Mouse (Mus musculus): ENCODE data around the gene Fam131a. TPM values are rescaled to one million over a fixed set of nuclear protein-coding genes. Genes with fewer than 3 reads are reported as not detected.

The Fam131a gene
- total RNA-seq, 2 experiments from 2014 or later, result 319 to 375 TPM

DNA sequence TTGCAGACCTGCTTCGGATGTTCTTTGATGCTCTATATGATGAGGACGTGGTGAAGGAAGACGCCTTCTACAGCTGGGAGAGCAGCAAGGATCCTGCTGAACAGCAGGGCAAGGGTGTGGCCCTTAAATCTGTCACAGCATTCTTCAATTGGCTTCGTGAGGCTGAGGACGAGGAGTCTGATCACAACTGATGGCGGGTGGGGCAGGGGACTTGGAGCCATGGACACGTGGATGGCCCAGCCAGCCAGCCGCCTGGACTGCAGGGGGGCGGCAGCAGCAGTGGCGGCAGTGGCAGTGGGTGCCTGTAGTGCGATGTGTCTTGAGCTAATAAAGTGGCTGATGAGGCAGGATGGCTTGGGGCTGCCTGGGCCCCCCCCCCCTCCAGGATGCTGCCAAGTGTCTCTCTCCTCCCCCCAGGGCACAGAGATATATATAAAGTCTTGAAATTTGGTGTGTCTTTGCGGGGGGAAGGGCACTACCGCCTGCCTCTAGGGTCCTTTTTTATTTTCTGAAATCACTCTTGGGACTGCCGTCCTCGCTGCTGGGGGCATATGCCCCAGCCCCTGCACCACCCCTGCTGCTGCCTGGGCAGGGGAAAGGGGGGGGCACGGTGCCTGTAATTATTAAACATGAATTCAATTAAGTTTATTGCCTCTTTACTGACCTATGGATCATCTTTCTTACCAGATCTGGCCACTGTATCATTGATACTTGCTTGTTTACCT lies 638 bp upstream of the Fam131a start:
- no peak for DNase-seq (ENCODE audit: low spot score in 2 of 2)
- intact Hi-C loops (cut with DNase I), result loop anchor here (2.0 kb wide), 1 partner anchor 14 kb away; no protein-coding TSS in a partner anchor

DNA sequence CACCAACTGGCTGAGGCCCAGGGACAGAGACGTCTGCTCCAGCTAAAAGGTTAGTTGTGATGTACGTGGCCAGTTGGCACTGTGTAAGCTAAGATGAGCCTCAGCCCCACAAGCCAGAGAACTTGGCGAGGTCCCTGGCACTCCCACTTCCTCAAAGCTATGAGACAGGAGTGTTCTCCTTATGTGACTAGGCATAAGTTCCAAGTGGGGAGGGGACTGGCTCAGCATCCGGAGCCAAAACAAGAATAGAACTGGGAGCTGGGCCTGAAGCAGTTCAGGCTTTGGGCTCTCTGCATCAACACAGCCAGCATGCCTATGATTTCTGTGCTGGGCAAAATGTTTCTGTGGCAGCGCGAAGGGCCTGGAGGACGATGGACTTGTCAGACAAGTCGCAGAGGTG lies 1.7 kb downstream of the Fam131a start:
- intact Hi-C loops (cut with DNase I), result loop anchor here (1.0 to 5.0 kb wide), 4 partner anchors 22 to 488 kb away; partner anchors contain the start of genes Clcn2 and Polr2h
- DNase-seq (ENCODE audit: low spot score in 2 of 2), result peak; percentile 73 to 96

DNA sequence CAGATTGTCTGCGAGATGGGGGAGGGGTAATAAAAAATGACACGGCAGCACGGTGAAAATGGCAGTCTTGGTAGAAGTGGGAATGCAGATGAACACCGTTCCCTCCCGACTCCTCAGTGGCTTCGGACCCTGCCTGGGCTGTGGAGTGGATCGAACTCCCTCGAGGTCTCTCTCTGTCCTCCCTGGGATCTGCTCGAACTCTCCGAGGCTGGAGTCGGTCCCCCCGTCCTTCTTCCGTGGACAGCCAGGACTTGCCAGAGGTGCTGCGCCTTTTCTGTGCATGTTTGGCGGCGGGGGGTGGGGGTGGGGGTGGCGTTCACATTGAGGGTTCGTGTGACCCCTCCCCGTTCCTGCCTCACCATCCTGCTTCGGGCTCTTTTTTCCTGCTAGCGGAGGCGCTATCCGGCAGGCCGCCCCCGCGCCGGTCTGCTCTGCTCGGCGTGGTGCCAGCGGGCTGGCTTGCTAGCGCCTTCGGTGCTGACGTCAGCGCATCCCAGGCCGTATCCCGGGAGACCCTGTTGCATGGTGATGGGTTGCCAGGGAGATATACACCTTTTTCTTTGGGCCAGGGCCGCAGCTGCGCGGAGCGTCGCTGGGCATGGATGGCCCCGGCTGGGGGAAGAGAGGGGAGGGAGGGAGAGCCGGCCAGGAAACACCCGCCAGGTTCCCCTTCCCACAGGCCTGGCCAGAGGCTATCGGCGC lies 2.7 kb downstream of the Fam131a start:
- intact Hi-C loops (cut with DNase I), result loop anchor here (1.0 to 5.0 kb wide), 4 partner anchors 21 to 487 kb away; partner anchors contain the start of genes Clcn2 and Polr2h
- peak; percentile 99 for DNase-seq (ENCODE audit: low spot score in 2 of 2)

GRCm38 (mm10) chr16:20699266-20699665 lies 6.2 kb downstream of the Fam131a start:
- no peak for DNase-seq (ENCODE audit: low spot score in 2 of 2)
- intact Hi-C loops (cut with DNase I), result loop anchor here (5.0 kb wide), 1 partner anchor 483 kb away; no protein-coding TSS in a partner anchor

GRCm38 (mm10) chr16:20700036-20700435 lies 7.0 kb downstream of the Fam131a start:
- intact Hi-C loops (cut with DNase I), result no loop called here
- no peak for DNase-seq (ENCODE audit: low spot score in 2 of 2)

DNA sequence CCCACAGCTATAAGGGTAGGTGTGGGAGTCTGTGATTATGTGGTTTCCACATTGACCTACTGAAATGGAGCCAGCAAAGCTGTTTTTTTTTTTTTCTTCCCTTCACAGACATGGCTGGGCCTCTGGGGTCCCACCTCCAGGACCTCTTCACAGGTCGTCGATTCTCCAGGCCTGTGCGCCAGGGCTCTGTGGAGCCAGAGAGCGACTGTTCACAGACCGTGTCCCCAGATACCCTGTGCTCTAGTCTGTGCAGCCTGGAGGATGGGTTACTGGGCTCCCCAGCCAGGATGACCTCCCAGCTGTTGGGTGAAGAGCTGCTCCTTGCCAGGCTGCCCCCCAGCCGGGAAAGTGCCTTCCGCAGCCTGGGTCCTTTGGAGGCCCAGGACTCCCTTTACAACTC lies 8.3 kb downstream of the Fam131a start:
- intact Hi-C loops (cut with DNase I), result no loop called here
- DNase-seq (ENCODE audit: low spot score in 2 of 2), result no peak

GRCm38 (mm10) chr16:20701729-20702521 lies 8.9 kb downstream of the Fam131a start:
- DNase-seq (ENCODE audit: low spot score in 2 of 2), result no peak
- intact Hi-C loops (cut with DNase I), result no loop called here

DNA sequence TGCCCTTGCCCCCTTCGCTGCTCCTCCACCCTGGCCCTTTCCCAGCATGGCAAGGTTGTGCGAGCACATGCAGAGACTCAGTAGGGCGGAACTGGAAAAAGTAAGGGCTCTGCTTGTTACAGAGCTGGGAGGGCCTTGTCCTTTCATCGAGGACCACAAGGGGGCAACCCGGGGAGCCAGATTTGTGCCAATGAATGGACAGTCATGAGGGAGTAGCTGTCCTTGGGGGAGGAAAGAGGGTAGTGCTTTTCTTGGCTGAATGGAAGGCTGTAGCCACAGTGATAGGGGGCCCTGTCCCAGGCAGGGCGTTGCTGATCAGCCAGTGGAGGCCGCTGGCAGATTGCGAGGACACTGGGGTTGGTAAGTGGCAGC lies 9.5 kb downstream of the Fam131a start:
- intact Hi-C loops (cut with DNase I), result no loop called here
- DNase-seq (ENCODE audit: low spot score in 2 of 2), result peak in 1 of 2 experiments; percentile 79

DNA sequence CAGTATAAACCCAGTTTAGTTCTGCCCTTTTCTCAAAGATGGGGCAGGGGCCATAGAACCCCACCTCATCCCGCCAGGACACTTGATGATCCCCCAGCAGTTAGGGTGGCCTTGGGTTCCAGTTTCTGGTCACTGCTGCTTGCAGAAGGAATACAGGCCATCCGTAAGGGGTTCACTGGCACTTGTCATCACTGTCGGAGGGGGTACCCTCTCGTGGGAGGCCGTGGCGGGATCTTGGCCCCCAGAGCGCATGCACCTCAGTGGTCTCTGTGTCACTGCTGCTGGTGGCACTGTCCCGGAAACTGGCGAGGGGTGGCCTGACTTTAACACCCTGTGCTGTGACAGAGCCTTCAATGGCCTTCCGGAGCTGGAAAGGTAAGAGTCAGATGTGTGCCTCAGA lies 10.0 kb downstream of the Fam131a start:
- no peak for DNase-seq (ENCODE audit: low spot score in 2 of 2)

DNA sequence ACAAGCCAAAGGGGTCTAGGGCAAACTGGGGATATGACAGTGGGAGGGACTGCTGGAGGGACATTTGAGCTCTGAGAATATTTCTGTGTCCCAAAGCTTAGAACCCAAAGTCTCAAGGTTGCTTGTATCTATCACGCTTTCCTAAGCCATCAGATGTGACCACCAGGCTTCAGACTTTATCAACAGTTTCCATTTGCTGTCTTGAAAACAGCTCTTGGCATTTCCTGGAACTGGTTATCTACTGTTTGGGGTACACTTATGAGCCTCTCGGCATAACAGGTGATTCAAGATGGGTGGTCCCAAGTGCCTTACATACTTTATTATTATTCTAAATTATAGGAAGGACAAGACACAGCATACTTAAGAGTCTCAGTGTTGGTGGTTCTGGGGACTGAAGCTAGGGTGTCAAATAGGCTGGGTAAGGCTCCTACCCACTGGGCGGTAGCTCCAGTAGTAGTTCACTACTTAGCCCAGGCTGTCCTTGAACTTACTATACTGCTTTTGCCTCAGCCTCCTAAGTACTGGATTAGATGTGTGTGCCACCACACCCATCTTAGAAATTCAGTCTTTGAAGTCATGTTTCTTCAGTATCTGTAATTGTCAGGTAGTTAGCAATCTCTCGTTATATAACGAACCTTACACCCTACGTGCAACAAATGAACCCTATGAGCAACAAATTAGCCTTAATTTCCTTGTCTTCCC lies 10.8 kb downstream of the Fam131a start:
- intact Hi-C loops (cut with DNase I), result no loop called here
- no peak for DNase-seq (ENCODE audit: low spot score in 2 of 2)

More for the DNA sequence above, 10.0 kb downstream of the Fam131a start:
- intact Hi-C loops (cut with DNase I), result no loop called here

GRCm38 (mm10) chr16:20705786-20706185 lies 12.7 kb downstream of the Fam131a start:
- intact Hi-C loops (cut with DNase I), result no loop called here
- DNase-seq (ENCODE audit: low spot score in 2 of 2), result no peak

DNA sequence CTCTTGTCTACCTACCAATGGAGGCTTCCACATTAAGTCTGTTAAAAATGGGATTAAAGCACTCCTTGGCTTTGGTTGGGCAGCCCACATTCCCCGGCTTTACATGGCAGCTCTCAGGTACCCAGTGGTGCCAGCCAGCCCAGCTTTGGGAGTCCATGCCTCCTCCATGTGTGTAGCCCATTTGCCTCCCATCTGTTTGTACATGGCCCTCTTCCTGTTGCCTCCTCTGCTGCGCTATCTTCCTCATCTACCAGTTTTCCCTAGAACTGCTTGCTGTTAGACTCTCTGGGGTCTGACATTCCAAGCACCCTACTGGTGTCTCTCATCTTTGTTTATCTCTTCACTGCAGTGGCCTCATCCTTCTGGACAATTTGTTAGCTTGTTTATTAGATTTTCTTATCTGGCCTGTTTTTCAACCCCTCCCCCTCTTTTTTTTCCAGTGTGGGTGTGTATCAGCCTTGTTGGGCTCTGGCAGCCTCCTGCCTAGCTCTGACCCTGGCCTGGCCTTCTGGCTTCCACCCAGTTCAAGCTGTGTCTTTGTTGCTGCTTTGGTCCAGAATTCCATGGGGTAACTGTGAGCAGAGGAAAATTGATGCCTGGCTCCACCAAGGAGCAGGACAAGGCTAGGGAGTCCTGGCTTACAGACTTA lies 13.5 kb downstream of the Fam131a start:
- intact Hi-C loops (cut with DNase I), result no loop called here
- no peak for DNase-seq (ENCODE audit: low spot score in 2 of 2)

- no peak for DNase-seq (ENCODE audit: low spot score in 2 of 2)
- intact Hi-C loops (cut with DNase I), result no loop called here
These were observed 15.3 kb downstream of the Fam131a start for GRCm38 (mm10) chr16:20708220-20708938.

DNA sequence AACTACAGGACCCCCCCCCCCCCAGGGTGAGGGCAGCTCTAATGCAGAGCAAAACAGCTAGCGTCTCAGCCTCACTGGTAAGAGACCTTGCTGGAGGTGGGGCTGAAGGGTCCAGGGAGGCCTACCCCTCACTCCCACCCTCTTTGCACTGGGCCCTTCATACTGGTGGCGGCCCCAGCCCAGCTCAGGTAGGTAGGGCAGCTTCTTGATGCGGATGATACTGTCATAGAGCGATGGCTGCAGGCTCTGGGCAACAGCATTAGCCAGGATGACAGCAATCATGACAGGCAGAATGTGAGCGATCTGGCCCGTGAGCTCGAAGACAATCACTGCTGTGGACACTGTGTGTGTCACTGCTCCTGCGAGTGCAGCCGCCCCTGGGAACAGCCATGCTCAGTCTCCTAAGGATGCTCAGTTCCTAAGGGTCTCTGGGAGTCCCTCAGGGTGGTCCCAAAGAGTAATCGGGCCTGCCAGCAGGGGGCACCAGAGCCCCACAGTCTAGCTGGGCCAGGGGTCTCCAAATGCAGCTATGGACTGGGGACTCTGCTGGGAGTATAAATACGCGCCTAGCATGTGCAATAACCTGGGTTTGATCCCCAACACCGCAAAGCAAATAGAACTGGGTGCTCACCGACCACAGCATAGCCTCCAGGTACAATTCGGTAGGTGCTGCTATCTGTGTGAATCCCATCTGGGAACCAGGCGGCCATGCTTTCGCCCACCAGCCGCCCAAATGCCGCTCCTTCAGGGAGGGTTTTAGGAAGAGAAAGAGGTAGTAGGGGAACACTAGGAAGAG lies 16.1 kb downstream of the Fam131a start:
- intact Hi-C loops (cut with DNase I), result no loop called here
- DNase-seq (ENCODE audit: low spot score in 2 of 2), result no peak

DNA sequence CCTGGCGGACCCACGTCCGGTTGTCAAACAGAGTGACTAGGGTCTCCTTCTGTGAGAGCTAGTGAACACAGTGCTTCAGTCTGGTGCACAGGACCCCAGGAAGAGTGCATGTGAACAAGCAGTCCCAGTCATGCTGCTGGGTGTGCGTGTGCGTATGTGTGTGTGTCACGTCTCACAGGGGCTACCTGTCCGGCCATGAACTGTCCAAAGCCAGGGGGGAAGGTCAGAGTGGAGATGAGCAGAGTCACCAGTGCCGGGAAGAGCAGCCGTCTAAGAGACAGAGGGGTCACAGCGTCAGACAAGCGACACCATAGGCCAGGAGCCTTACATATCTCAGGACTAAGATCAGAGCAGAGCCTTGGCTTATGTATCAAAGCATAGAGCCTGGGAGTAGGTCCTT lies 17.3 kb downstream of the Fam131a start:
- intact Hi-C loops (cut with DNase I), result no loop called here
- DNase-seq (ENCODE audit: low spot score in 2 of 2), result no peak

GRCm38 (mm10) chr16:20710810-20711209 lies 17.8 kb downstream of the Fam131a start:
- DNase-seq (ENCODE audit: low spot score in 2 of 2), result no peak
- intact Hi-C loops (cut with DNase I), result no loop called here

GRCm38 (mm10) chr16:20712190-20712589 lies 19.1 kb downstream of the Fam131a start:
- intact Hi-C loops (cut with DNase I), result no loop called here
- no peak for DNase-seq (ENCODE audit: low spot score in 2 of 2)

DNA sequence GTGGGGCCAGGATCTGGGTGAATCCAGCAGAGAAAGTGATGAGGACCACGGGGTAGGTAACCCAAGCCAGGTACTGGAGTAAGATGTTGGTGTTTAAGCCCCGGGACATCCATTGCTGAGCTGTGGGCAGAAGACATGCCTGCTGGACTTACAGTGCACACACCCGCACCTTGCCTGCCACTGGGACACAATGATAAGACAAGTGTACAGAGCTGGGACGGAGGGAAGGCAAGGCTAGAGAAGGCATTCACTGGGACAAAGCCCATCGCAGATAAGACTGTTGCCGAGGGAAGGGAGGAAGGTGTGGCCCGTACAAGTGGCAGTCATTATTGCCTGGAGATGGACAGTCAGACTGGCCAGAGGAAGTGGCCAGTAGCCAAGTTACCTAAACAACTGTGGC lies 19.8 kb downstream of the Fam131a start:
- intact Hi-C loops (cut with DNase I), result no loop called here
- no peak for DNase-seq (ENCODE audit: low spot score in 2 of 2)
